Mouse (Mus musculus) frontal cortex, postnatal 25 days (tissue): ENCODE data around the gene Pwp2.
"Not testable (repeated sequence)": the region's sequence is repeated elsewhere in the genome, so short reads cannot be mapped to it uniquely, and the experiment has no call there.

Source experiments
- DNase-seq, 2 experiments: peaks; one replicate each; pipeline ENCODE4 v3.0.0; 2022; ENCODE audit warnings: low spot score in 2 of 2

Gene Pwp2

GRCm38 (mm10) chr10:78184531-78185380 lies at the start of gene Pwp2:
Gene Pwp2 (minus strand): TSS chr10:78185149.
- DNase-seq = peak; percentile 66 to 78

- no peak for DNase-seq
Observed at GRCm38 (mm10) chr10:78233756-78234155, 48.8 kb upstream of the Pwp2 start.

DNA sequence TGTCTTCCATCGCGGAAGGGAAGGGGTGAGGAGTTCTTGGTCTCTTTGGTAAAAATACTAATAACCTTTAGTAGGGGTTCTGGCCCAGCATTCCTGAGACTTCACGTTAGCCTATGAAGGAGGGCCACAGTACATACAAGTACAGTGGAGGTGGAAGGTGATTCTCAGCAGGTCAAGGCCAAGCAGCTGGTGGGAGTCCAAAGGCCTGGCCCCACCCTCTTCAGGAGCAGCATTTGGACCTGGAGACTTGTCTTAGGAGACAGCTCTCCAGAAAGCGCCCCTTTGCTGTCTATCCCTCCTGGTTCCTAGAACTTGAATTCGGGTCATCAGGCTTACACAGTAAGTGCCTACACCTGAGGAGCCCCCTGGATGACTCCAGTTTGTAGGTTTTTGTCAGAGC lies 48.2 kb upstream of the Pwp2 start:
- DNase-seq = no peak

- DNase-seq = no peak
Observed at GRCm38 (mm10) chr10:78232301-78232980, 47.5 kb upstream of the Pwp2 start.

- no peak for DNase-seq
Observed at GRCm38 (mm10) chr10:78228560-78228928, 43.6 kb upstream of the Pwp2 start.

DNA sequence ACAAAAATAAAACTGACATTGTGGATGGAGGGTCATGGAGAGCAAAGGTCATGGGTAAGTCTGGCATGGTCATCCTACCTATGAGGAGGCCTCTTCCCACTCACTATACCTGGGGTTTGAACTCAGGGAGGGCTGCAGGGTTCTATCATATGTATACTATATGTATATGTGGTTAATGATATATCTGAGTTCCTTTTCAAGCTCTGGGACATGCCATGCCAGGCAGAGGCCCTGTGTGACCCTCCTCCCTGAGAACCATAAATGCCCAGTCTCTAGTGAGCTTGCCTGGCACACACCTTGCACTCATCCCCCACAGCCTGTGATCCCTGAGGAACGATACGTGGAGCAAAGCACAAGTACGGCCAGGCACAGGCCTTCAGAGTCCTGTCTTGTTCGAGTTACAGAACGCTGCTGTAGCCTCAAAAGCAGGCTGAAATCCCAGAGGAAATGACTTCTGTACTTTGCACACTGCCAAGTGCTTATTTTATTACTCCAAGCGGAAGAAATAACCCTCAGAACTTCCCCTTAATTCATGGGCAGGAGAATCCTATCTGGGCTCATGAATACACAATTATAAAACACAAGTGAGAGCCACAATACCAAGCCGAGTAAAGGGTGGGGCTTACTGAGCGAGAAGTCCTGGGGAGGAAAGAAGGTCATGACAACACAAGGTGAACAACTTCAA lies 43.1 kb upstream of the Pwp2 start:
- no peak for DNase-seq

- no peak for DNase-seq
Observed at GRCm38 (mm10) chr10:78224136-78224535, 39.2 kb upstream of the Pwp2 start.

DNA sequence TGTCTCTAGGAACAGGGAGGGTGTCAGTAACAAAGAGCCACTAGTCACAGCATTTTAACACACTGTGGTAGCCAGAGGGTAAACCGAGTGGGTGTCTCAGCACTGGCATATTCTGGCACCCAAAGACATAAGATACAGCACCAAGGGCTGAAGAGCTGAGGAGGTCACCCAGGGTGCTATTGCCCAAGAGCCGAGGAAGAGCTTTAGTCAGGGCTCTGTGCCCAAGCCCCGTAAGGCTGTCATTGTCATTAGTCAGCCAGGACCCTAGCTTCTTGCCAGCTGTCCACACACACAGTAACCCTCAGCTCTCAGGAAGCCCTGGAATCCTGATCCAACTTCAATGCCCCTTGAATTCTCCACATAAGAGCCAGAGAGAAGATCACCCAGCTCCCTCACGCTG lies 38.0 kb upstream of the Pwp2 start:
- DNase-seq = no peak

DNA sequence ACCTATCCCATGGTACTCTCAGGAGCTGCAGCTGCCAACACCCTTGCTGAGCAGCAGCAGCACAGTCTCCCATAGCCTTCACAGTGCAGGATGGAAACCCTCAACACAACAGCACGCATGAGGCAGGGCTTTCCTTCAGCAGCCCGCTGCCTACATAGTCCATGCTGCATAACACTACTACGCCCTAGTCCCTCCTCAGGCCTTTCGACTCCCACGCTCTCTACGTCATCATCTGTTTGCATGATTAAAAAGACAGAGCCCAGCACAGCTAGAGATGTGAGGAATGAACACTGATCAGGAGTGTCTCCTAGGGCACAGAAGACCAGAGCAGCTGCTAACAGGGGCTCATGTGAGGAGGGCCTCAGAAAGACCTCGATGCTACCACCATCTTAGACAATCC lies 36.4 kb upstream of the Pwp2 start:
- no peak for DNase-seq

DNA sequence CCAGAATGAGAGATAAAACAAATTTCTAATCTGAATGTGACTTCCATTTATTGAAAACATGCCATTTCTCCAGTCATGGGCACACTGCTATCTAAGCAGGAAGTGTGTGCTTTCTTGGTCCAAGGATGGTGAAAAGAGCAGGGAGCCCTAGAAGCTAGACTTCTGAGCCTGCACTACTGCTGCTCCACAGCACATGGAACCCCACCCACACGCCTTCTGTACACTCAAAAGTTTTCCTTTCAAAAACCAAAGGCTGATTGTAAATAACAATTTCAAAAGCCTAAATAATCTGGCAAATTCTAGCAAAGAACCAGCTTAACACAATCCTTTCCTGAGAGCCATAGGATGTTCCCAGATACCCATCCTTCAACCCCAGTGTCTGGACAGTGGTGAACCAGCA lies 34.6 kb upstream of the Pwp2 start:
- no peak for DNase-seq

GRCm38 (mm10) chr10:78218576-78218975 lies 33.6 kb upstream of the Pwp2 start:
- no peak for DNase-seq

DNA sequence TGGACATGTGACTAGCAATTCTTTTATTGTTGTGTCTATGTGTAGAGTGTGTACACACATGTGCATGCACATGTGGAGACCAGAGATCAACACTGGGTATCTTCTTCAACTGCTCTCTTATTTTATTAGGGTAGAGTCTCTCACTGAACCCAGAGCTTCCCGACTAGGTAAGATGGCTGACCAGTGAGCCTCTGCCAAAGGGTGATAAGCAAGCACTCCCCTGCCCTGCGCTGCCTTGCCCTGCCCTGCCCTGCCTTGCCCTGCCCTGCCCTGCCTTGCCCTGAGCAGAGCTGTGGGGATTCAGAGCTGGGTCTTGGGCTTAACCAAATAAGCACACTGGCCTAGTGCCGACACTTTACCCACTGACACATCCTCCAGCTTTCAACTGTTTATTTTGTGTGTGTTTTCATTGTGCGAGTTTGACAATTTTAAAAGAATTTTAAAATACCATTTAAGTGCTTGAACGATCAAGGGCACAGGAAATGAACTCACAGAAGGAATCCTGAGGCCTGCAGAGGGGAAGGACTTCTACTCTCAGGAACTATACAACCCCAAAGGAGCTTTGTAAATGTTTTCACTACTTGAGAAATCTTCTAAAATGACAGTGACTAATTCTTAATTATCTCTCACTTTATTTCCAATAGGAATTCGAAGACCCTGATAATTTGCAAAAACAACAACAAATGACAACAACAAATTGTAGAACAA lies 31.6 kb upstream of the Pwp2 start:
- no peak for DNase-seq

DNA sequence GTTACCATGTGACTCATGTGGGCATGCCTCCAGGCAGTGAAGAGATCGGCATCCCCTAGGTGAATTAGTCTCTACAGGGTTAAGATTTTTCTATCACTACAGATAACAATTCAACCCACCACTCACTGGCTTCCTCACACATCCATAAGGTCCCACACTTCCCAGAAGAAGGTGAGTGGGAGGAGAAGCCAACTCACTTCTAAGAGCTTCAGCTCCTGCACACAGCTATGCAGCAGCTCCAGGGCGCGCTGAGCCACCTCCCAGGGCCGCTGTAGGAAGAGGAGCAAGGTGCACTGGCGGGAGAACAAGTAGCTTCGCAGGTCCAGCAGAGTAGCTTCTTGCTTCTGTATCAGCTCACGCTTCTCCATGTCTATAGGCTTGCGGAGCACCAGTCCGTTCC lies 29.4 kb upstream of the Pwp2 start:
- DNase-seq = no peak

- no peak for DNase-seq
Observed at GRCm38 (mm10) chr10:78211311-78211710, 26.4 kb upstream of the Pwp2 start.

- DNase-seq = no peak
Observed at GRCm38 (mm10) chr10:78201182-78201581, 16.2 kb upstream of the Pwp2 start.

GRCm38 (mm10) chr10:78192933-78193332 lies 8.0 kb upstream of the Pwp2 start:
- no peak for DNase-seq

DNA sequence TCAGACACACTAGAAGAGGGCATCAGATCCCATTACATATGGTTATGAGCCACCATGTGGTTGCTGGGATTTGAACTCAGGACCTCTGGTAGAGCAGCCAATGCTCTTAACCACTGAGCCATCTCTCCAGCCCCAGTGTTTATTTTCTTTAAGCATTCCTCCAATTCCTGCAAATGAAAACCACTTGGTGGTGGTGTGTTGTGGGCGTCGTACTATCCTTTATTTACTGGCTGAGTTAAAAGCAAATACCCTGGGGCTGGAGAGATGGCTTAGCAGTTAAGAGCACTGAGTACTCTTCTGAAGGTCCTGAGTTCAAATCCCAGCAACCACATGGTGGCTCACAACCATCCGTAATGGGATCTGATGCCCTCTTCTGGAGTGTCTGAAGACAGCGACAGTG lies 1.1 kb upstream of the Pwp2 start:
- not testable (repeated sequence) for DNase-seq

- no peak for DNase-seq
Observed at GRCm38 (mm10) chr10:78185381-78185725, 404 bp upstream of the Pwp2 start.

DNA sequence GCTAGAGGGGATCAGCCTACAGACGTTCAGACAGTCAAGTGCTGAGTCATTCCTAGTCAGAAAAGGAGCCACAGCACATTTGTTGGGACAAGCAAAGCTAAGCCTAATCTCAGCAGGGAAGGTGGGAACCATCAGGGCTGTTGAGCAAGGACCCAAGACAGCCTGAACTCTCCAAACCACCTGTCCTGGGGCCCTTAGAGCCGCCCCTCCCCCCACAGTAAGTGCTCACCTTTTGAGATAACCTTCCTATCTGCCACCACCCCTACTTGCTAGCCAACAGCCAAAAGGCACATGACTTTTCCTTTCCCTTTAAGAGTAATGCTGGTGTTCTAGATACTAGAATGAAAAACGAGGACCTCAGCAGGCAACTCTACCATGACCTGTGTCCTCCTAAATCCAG lies 1.4 kb downstream of the Pwp2 start:
- DNase-seq = no peak

DNA sequence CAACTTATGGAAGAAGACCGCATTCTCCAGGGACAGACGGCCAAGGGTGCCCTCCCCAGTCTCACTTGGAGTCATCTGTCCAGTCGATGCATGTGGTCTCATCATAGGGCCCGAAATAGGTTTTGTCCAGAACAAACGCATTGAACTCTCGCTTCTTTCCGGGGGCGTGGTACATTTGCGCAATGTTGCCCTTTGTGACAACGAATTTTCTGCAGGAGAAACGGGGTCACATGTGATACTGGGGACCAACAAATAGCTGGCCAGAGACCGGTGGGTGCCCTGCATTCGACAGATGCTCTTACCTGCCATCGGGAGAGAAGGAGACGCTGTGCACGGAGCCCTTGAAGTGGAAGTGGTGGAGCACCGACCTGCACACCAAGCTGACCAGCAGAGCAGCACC lies 2.6 kb downstream of the Pwp2 start:
- no peak for DNase-seq

- no peak for DNase-seq
Observed at GRCm38 (mm10) chr10:78174474-78174873, 10.5 kb downstream of the Pwp2 start.

DNA sequence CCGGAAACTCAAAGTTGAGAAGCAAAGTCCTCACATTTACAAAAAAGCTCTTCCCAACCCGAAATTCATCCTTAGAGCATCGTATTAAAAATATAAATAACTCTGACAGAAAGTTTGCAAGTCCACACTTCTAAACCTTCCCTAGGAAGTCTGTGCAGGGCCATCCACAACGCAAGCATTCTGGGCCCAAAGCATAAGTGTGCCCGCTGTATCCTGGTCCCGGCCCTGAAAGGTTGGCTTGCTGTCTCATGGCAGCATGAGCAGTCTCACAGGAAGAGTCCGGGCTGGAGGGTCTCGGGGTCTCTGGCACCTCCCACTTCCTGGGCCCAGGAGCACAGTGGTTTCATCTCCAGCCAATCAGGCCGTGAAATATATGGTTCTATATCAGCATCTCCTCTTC lies 13.4 kb downstream of the Pwp2 start:
- DNase-seq = no peak
